Mouse (Mus musculus) liver, adult 2 months (tissue): ENCODE data around the gene Pdk2.

ENCODE experiments used
- CTCF ChIP-seq: fragments of 200-500 bp; IDR thresholded peaks from 2 replicates; pipeline ENCODE4 v1.5.1; 2011; ENCODE audit warnings: low read depth, low read length, control low read depth
- POLR2A ChIP-seq: fragments of 200-500 bp; IDR thresholded peaks from 2 replicates; pipeline ENCODE4 v1.6.1; 2011; ENCODE audit warnings: low read length, control low read depth; ENCODE audit not compliant: insufficient read depth; ENCODE audit errors: extremely low read depth

DNA sequence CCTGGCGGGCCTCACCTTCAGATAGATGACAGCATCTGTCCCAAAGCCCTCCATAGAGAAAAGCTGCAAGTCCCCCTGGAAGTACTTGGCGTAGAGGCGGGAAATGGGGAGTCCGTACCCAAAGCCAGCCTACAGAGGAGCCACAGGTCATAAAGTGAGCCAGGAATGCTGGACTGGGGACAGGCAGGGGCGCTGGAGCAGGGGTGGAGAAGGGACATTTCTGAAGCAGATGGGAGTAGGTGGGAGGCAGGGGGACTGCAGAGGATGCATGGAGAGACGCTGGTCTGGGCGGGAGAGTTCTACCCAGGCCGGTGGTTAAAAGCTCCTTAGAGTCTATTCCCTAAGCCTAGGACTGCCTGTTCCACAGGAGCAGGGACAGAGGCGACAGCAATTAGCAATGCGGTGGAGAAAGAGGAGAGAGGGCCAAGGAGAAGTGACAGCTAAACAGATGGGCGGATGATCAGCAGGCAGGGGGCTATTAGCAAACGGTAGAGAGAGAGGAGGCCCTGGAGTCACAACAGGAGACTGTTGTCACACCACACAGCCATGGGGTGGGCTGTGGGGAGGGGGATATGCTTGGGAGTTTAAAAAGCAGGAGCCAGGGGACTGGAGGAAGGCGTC lies 13.2 kb downstream of the Pdk2 start:
- TF ChIP-seq POLR2A (no peak), CTCF (no peak)
